Comparison of ENCODE assay signal across 13 mouse cellular contexts in the genomic region with DNA sequence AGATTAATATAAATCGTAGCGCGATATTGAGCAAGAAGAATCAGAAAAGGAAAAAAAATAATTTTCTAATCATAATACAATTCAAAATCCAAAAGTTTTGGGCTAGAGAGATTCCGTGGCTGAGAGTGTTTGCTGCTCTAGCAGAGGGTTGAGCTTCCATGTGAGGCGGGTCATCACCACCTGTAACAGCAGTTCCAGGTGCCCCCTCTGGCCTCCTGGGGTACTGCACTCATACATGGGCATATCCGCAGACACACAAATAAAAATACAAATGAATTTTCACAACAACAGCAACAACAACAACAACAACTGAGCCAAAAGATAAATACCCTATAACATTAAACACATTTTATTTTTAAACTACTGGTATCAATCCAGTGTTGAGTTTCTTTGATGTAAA.
DNase-seq lines count a peak whose midpoint lies in the region; ATAC-seq and TF ChIP-seq lines count a peak whose summit lies in the region.
"Had no signal": no experiment of that assay in that cellular context is flagged by ENCODE, and none has a peak within 500 bp of the region (broad histone marks: within the 10 kb centered on the region; RNA-seq: fewer than 3 reads in every experiment).

No protein-coding gene starts in this region.

- no peak overlapping the region for H3K27ac ChIP-seq in heart, adult 2 months
- H3K27ac ChIP-seq in heart, embryonic 11.5 days (ENCODE audit: low read depth, low read length) = no peak overlapping the region
- H3K27ac ChIP-seq in liver, adult 2 months (replicated peaks; ENCODE audit: insufficient read depth, low read depth, low read length) = no peak overlapping the region
- H3K27ac ChIP-seq in liver, embryonic 11.5 days (ENCODE audit: low read depth, low read length) = no peak overlapping the region
- H3K27ac ChIP-seq in liver, embryonic 14.5 days = no peak overlapping the region
- no peak overlapping the region for H3K27ac ChIP-seq in midbrain, embryonic 15.5 days

- no peaks in the 10 kb centered on the region for H3K79me2 ChIP-seq in heart, adult 2 months (replicated peaks; ENCODE audit: control insufficient read depth, insufficient read depth, low read length)
- H3K79me2 ChIP-seq in liver, adult 2 months (ENCODE audit: control insufficient read depth, insufficient read depth, low read length) = no peaks in the 10 kb centered on the region

- 90% methylated on average over 6 of the region's 6 CpGs for WGBS in heart, adult 2 months
- 90% methylated on average over 6 of the region's 6 CpGs for WGBS in heart, embryonic 11.5 days (ENCODE audit: insufficient replicate concordance)
- 97% methylated on average over 6 of the region's 6 CpGs for WGBS in liver, adult 2 months
- 87% methylated on average over 6 of the region's 6 CpGs for WGBS in liver, embryonic 11.5 days
- WGBS in liver, embryonic 14.5 days (ENCODE audit: insufficient replicate concordance) = 69% methylated on average over 6 of the region's 6 CpGs
- WGBS in midbrain, embryonic 15.5 days = 94% methylated on average over 6 of the region's 6 CpGs

- TF ChIP-seq EP300 in heart, adult 2 months (IDR thresholded peaks at IDR 0.05; ENCODE audit: insufficient read depth, low read depth, low read length) = no peak
- no peak for TF ChIP-seq EP300 in liver, embryonic 14.5 days (IDR thresholded peaks at IDR 0.05; ENCODE audit: low read depth)

- intact Hi-C loops in heart, adult 2 months (cut with DNase I) = no loop called here

- H3K4me3 ChIP-seq in heart, adult 2 months = no peak overlapping the region
- H3K4me3 ChIP-seq in heart, embryonic 11.5 days (ENCODE audit: low read depth, low read length) = no peak overlapping the region
- H3K4me3 ChIP-seq in liver, adult 2 months (ENCODE audit: insufficient read depth, low read depth, low read length) = no peak overlapping the region
- no peak overlapping the region for H3K4me3 ChIP-seq in liver, embryonic 11.5 days (ENCODE audit: low read depth, low read length)
- H3K4me3 ChIP-seq in E14TG2a.4 (replicated peaks; ENCODE audit: low read length) = no peak overlapping the region
- no peak overlapping the region for H3K4me3 ChIP-seq in liver, embryonic 14.5 days (ENCODE audit: insufficient read depth in 1 of 2, low read depth in 2 of 2, low read length in 2 of 2)
- H3K4me3 ChIP-seq in midbrain, embryonic 15.5 days = no peak overlapping the region
- H3K4me3 ChIP-seq: megakaryocyte, embryonic 14.5 days; myocyte had no signal

- no peaks in the 10 kb centered on the region for H3K4me1 ChIP-seq in heart, adult 2 months (ENCODE audit: control insufficient read depth, insufficient read depth, low read length)
- H3K4me1 ChIP-seq in heart, embryonic 11.5 days (ENCODE audit: control insufficient read depth, insufficient read depth, low read length) = no peaks in the 10 kb centered on the region
- H3K4me1 ChIP-seq in liver, adult 2 months (ENCODE audit: control insufficient read depth, insufficient read depth, low read length) = no peaks in the 10 kb centered on the region
- no peaks in the 10 kb centered on the region for H3K4me1 ChIP-seq in liver, embryonic 11.5 days (replicated peaks; ENCODE audit: control insufficient read depth, insufficient read depth, low read length)
- H3K4me1 ChIP-seq in E14TG2a.4 (replicated peaks; ENCODE audit: low read depth, low read length) = no peaks in the 10 kb centered on the region
- H3K4me1 ChIP-seq in liver, embryonic 14.5 days (replicated peaks; ENCODE audit: control insufficient read depth in 2 of 2, insufficient read depth in 2 of 2, low read length in 1 of 2) = no peaks in the 10 kb centered on the region
- H3K4me1 ChIP-seq in midbrain, embryonic 15.5 days = no peaks in the 10 kb centered on the region
- H3K4me1 ChIP-seq: megakaryocyte, embryonic 14.5 days had no signal

- H3K36me3 ChIP-seq in heart, adult 2 months (ENCODE audit: control insufficient read depth, insufficient read depth, low read length) = no peaks in the 10 kb centered on the region
- H3K36me3 ChIP-seq in heart, embryonic 11.5 days (ENCODE audit: control insufficient read depth, insufficient read depth, low read length) = no peaks in the 10 kb centered on the region
- H3K36me3 ChIP-seq in liver, adult 2 months (ENCODE audit: control insufficient read depth, insufficient read depth, low read length) = no peaks in the 10 kb centered on the region
- no peaks in the 10 kb centered on the region for H3K36me3 ChIP-seq in liver, embryonic 11.5 days (ENCODE audit: control insufficient read depth, insufficient read depth, low read length)
- H3K36me3 ChIP-seq in E14TG2a.4 (ENCODE audit: insufficient read depth, low read length) = no peaks in the 10 kb centered on the region
- no peaks in the 10 kb centered on the region for H3K36me3 ChIP-seq in liver, embryonic 14.5 days (replicated peaks; ENCODE audit: control insufficient read depth, insufficient read depth, low read depth)
- no peaks in the 10 kb centered on the region for H3K36me3 ChIP-seq in midbrain, embryonic 15.5 days (replicated peaks)

- no peak for ATAC-seq in heart, embryonic 11.5 days (replicated peaks; ENCODE audit: insufficient number of reproducible peaks, low FRiP score, low TSS enrichment)
- no peak for ATAC-seq in liver, embryonic 11.5 days (replicated peaks; ENCODE audit: low FRiP score)
- no peak for ATAC-seq in liver, embryonic 14.5 days (ENCODE audit: insufficient read depth)
- no peak for ATAC-seq in midbrain, embryonic 15.5 days (replicated peaks)

- no peaks in the 10 kb centered on the region for H3K27me3 ChIP-seq in heart, adult 2 months (ENCODE audit: control insufficient read depth, insufficient read depth, low read length)
- no peaks in the 10 kb centered on the region for H3K27me3 ChIP-seq in heart, embryonic 11.5 days (ENCODE audit: control insufficient read depth, insufficient read depth, low read length)
- H3K27me3 ChIP-seq in liver, adult 2 months (ENCODE audit: control insufficient read depth, insufficient read depth, low read length) = no peaks in the 10 kb centered on the region
- no peaks in the 10 kb centered on the region for H3K27me3 ChIP-seq in liver, embryonic 11.5 days (replicated peaks; ENCODE audit: control insufficient read depth, insufficient read depth, low read length)
- H3K27me3 ChIP-seq in E14TG2a.4 (ENCODE audit: insufficient read depth, low read length) = no peaks in the 10 kb centered on the region
- no peaks in the 10 kb centered on the region for H3K27me3 ChIP-seq in liver, embryonic 14.5 days (ENCODE audit: control insufficient read depth, insufficient read depth, low read length)
- no peaks in the 10 kb centered on the region for H3K27me3 ChIP-seq in midbrain, embryonic 15.5 days (replicated peaks)
- H3K27me3 ChIP-seq: megakaryocyte, embryonic 14.5 days had no signal

- DNase-seq in heart, adult 2 months = no peak
- no peak for DNase-seq in liver, adult 2 months (ENCODE audit: extremely low read depth, low read depth, low spot score)
- no peak for DNase-seq in liver, embryonic 11.5 days (ENCODE audit: low spot score)
- no peak for DNase-seq in liver, embryonic 14.5 days (ENCODE audit: low read depth in 3 of 3, low spot score in 3 of 3)
- DNase-seq in spleen, postnatal 36 days (ENCODE audit: low spot score in 2 of 2) = no peak
- DNase-seq: cerebellum, adult 2 months; heart, adult 18-20 months; heart, postnatal 14 days had no signal

- no peak for TF ChIP-seq POLR2A in heart, adult 2 months (IDR thresholded peaks at IDR 0.05; ENCODE audit: insufficient read depth, low read depth, low read length)
- TF ChIP-seq POLR2A in liver, adult 2 months (IDR thresholded peaks at IDR 0.05; ENCODE audit: extremely low read depth, insufficient read depth, low read length) = no peak

- H3K9me3 ChIP-seq in heart, embryonic 11.5 days (replicated peaks; ENCODE audit: control insufficient read depth, low read length) = no peaks in the 10 kb centered on the region
- no peaks in the 10 kb centered on the region for H3K9me3 ChIP-seq in liver, embryonic 11.5 days (ENCODE audit: control insufficient read depth, low read length)
- no peaks in the 10 kb centered on the region for H3K9me3 ChIP-seq in E14TG2a.4 (ENCODE audit: low read length)
- no peaks in the 10 kb centered on the region for H3K9me3 ChIP-seq in liver, embryonic 14.5 days (ENCODE audit: control insufficient read depth, low read length)
- H3K9me3 ChIP-seq in midbrain, embryonic 15.5 days = no peaks in the 10 kb centered on the region
- H3K9me3 ChIP-seq: megakaryocyte, embryonic 14.5 days had no signal

- TF ChIP-seq CTCF in heart, adult 2 months (IDR thresholded peaks at IDR 0.05) = peak; percentile 31
- peak; percentile 30 for TF ChIP-seq CTCF in liver, adult 2 months (IDR thresholded peaks at IDR 0.05; ENCODE audit: low read depth, low read length)
- peak; percentile 78 for TF ChIP-seq CTCF in E14TG2a.4 (conservative IDR thresholded peaks at IDR 0.05; ENCODE audit: low read length)
- TF ChIP-seq CTCF in liver, embryonic 14.5 days (IDR thresholded peaks at IDR 0.05; ENCODE audit: low read depth) = peak; percentile 51

- no peak overlapping the region for H3K9ac ChIP-seq in heart, adult 2 months (ENCODE audit: low read depth, low read length)
- no peak overlapping the region for H3K9ac ChIP-seq in heart, embryonic 11.5 days (ENCODE audit: low read depth, low read length)
- no peak overlapping the region for H3K9ac ChIP-seq in liver, adult 2 months (ENCODE audit: low read depth, low read length)
- no peak overlapping the region for H3K9ac ChIP-seq in liver, embryonic 11.5 days (ENCODE audit: low read depth, low read length)
- H3K9ac ChIP-seq in liver, embryonic 14.5 days (replicated peaks) = no peak overlapping the region
- no peak overlapping the region for H3K9ac ChIP-seq in midbrain, embryonic 15.5 days

- H3K4me2 ChIP-seq in heart, embryonic 11.5 days = no peak overlapping the region
- H3K4me2 ChIP-seq in liver, embryonic 11.5 days = no peak overlapping the region
- no peak overlapping the region for H3K4me2 ChIP-seq in liver, embryonic 14.5 days (ENCODE audit: low read depth)
- no peak overlapping the region for H3K4me2 ChIP-seq in midbrain, embryonic 15.5 days
